Mouse (Mus musculus): ENCODE measurements at regions not wholly inside any gene's neighbourhood (a gene's known extent, or its start where the extent isn't known, plus 50 kb on each side); places are given as distances from the start of the nearest gene placed in this dataset.

- TF ChIP-seq CTCF (IDR thresholded peaks at IDR 0.05; ENCODE audit: low read depth), result no peak
- no peak for TF ChIP-seq EP300 (IDR thresholded peaks at IDR 0.05; ENCODE audit: low read depth)
These were observed 545.7 kb downstream of the 1190002N15Rik start for GRCm38 (mm10) chr9:93992216-93992615.
